Mouse (Mus musculus) left cerebral cortex, adult 9 months (tissue): ENCODE measurements around the gene Dhrs7.

Experiments used
- DNase-seq, 2 experiments: peaks; one replicate each; pipeline ENCODE4 v3.0.0; 2022; ENCODE audit warnings: low spot score in 2 of 2

Dhrs7 gene

DNA sequence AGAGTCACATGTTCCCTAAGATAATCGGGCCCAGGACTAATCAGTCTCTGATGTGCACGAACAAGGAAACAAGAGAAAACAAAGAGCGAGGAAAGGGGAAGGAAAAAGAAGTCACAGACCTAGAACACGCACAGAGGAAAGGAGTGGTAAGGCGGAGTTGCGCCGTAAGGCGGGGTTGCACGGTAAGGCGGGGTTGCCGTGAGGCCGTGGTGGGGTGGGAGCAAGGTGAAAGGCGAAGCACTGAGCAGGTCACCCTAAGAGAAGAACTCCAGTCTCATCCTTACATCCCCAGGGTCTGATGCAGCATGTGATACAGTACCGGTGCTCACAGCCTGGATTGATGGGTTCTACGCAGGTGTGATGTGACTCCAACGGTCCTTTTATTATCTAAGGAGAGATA is 8.9 kb downstream of the Dhrs7 start:
- no peak for DNase-seq

DNA sequence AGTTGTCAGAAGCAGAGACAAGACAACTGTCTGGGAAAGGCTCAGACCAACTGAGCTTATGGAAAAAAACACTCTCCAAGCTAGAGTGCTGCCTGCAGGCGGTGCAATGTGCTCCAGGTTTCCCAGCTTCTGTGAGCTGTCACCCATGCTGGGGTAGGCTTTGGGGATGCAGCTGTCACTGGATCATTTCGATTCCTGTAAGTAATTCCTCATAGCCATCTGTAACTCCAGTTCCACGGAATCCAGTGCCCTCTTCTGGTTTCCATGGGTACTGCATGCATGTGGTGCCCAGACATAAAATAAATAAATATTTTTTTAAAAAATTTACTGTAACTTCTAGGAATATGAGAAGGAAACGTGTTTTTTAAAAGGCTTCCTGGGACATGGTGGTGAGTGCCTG is 10.0 kb downstream of the Dhrs7 start:
- DNase-seq, result peak in 1 of 2 experiments; percentile 65

- no peak for DNase-seq
These were observed 14.9 kb downstream of the Dhrs7 start, which contains the start of gene Gm4756 for GRCm38 (mm10) chr12:72649611-72650330. Gm4756 (minus strand) TSS chr12:72649661.

DNA sequence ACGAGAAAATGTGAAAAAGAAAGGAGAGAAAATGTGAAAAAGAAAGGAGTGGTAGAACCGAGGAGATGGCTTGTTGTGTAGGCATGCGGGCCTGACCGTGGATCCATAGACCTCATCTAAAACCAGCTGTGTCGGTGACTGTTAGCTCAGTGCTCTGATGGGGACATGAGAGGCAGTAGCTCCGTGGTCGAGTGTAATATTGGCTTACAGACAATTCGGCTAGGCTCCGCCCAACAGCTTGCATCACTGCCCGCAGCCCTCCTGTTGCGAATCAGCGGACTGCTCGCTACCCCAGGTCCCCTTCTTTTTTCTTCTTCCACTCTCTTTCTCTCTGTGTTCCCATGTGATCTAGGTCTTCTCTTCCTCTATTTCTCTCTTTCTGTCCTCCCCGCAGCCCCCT is 15.8 kb downstream of the Dhrs7 start:
- no peak for DNase-seq

DNA sequence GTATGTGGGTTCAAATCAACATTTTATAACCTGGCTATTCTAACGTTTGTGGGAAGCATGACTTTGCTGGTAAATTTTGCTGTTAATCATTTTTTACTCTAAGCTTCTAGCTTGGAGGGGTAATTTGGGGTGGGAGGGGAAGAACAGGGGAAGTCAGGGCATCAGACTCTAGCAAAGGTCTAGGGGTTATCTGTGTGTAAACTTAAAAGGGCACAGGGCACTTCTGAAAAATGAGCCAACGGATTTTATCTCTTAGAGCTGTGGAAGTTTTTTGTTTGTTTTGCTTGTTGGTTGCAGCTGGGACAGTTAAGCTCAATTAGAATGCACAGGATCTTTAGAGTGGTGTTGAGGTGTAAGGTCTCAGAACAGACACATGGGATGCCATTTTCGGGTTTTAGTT is 26.7 kb downstream of the Dhrs7 start:
- no peak for DNase-seq

DNA sequence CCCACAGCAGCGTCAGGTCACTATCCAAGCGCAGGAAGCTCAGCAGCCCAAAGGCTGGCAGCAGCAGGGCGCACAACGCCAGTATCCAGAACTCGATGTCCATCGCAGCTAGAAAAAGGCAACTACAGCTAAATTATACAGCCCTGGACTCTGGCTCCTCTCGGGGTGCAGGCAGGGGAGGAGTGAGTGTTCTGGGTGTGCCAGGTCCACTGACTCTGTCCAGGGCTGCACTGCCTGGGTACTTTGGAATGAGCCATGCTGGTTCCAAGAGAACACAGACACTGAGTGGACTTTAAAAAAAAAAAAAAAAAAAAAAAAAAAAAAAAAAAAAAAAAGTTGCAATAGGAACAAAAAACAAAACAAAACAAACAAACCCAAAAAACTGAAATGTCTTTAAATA is 36.0 kb downstream of the Dhrs7 start:
- DNase-seq, result no peak

DNA sequence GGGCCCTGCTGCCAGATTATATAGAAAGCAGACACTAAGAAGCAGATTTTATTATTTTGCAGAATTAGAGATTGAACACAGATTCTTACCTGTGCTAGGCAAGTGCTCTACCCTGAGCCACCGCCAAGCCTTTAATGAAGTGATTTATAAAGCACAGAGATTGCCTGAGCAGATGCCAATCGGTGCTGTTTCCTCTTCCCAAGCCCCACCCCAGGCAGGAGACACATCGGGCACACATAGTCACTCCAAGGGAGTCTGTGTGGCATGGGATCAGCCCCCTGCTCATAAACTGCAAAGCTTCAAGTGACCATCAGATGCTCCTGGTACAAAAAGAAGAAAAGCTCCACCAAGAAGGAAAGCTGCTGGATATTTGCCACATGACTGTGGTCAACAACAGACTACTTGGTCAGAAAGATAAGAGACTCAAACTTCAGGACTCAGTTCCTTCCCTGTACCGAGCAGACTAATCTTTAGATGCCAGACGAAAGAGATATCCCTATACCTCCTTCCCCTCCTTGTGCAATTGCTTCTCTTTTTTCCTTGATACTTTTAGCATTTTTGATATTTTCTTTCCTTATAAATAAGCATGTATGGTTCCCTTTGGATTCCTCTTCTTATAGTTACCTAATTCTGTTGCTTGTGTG is 41.7 kb downstream of the Dhrs7 start:
- no peak for DNase-seq

DNA sequence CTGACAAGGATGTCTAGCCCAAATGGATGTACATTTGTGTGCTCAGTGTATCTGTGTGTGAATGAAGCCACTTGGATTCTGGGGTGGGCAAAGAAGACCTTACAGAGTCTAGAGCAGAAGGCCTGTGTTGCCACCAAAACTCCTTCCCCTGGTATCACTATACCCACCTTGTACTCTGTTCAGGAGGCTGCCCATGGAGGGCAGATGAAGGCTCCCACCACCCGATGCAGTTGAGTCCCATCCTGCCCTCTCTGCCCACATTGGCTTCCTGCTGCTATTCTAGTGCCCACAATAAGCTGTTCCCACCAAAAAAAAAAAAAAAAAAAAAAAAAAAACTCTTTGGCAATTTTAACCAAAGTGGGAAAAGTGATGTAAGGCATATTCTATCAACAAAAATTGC is 43.3 kb downstream of the Dhrs7 start:
- DNase-seq, result no peak

- DNase-seq, result no peak
These were observed 43.9 kb downstream of the Dhrs7 start for GRCm38 (mm10) chr12:72620856-72621255.

- DNase-seq, result no peak
These were observed 52.7 kb downstream of the Dhrs7 start for GRCm38 (mm10) chr12:72612053-72612452.
